Mouse (Mus musculus) erythroid progenitor cell, adult 5-6 weeks (primary cell): ENCODE results near the gene Inip. TPM values are rescaled to one million over a fixed set of nuclear protein-coding genes. Genes with fewer than 3 reads are reported as not detected.
"Not testable (repeated sequence)": the region's sequence is repeated elsewhere in the genome, so short reads cannot be mapped to it uniquely, and the experiment has no call there.

Experiments
- ATAC-seq: replicated peaks from 2 replicates; pipeline ENCODE4 v1.8.0; 2016; ENCODE audit warnings: moderate number of reproducible peaks, mild to moderate bottlenecking, moderate TSS enrichment, inconsistent platforms; ENCODE audit not compliant: poor library complexity, low FRiP score, severe bottlenecking
- total RNA-seq, 2 experiments: library from RNA; stranded (forward) in 1 of 2; stranded (reverse) in 1 of 2; fragments of 150-400 nt in 1 of 2; fragments of 186-747, 209-891 nt in 1 of 2; gene quantifications; 2 replicates each; pipeline versions ENCODE4 v1.2.3 to v1.2.4; 2015 to 2017; ENCODE audit warnings: low replicate concordance in 2 of 2

Gene Inip
- total RNA-seq, 2 experiments from 2014 or later = 7.1 to 15.9 TPM

DNA sequence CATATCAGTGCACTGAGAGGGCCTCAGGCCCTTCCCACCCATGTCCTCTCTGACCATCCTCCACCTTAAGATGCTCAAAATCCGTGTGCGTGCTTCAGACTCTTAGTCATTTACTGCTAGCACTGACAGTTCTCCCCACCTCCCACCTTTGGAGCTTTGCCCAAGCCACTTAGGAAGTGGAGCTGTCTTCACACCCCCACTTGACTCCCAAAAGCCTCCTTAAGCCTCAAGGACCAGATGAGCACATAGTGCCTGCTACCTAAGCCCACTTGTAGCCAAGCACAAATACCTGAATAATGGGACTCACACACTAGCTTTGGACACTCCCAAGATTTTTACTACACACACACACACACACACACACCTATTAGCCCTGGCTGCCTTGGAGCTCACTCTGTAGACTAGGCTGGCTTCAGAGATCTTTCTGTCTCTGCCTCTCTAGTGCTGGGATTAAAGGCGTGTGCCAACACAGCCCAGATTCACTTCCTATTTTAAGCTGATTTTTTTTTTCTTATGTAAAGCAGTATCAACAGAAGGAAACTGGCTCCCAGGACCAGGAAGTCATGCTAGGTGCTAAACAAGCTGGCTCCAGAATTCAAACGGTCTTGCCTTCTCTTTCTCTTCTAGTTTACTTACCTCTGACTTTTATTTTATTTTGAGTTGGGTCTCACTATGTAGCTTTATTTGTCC is 13.9 kb upstream of the Inip start:
- no peak for ATAC-seq

DNA sequence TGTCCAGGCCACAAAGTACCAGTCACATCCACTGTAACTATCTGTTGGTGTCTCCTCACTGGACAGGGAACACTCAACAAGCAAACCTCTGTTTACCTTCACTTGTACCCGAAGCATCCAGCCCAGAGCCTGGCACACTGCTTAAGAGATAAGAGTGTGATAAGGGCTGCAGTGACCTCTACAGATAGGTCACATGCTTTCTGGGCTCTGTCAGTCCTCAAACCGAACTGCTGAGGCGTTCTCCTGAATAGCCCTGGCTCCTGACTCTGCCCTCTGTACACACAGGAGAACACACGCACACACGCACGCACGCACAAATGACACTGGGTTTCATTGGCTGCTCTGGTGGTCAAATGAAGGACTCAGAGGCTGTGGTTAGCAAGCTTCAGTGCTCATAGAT is 12.7 kb upstream of the Inip start:
- 0 out of 2 replicates have a peak, but pooled peaks have one; percentile 27 for ATAC-seq

DNA sequence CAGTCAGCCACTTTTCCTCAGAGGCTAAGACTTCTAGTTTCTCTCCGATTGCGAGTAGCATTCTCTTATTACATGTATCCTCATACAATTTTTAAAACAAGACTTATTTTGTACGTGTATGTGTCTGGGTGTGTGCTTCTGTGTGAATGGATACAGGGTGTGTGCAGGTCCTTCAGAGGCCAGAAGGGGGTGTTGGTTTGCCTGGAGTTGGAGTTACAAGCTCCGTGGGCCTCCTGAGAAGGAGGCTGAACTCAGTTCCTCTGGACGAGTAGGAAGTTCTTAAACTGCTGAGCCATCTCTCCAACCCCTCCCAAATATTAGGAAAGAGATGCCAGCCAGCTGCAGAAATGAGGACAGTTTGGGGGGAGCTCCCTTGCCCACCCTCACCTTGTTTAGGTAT is 7.0 kb upstream of the Inip start:
- ATAC-seq = no peak

DNA sequence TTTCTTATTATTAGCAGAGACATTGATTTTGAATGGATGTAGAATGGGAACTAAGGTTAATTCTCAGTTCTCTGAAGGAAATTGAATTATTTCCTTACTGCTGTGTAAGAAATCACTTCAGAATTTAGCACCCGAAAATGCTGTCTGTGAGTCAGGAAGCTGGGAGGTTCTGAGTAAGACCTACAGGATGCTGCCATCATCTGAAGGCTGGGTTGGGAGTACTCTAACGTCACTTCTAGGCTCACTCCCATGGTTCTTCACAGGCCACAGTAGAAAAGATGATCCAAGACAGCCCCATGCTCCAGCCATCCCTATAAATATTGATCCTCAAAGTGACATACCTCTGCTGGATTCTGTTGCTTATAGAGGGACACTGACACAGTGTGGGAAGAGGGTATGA is 6.1 kb upstream of the Inip start:
- ATAC-seq = no peak

DNA sequence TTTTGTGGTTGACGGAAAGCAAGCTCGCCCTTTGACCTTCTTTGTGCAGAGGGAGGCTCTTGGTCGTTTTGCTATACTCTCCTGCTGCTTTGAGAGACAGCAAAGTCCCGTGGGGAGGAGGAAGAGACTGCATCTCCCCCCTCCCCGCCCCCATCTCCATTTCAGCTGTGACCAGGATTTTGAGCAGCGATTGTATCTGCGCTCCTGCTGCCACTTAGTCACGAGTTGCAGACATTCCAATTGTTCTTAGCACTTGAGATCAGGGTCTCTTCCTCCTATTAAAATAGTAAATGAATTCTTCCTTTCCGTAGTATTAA is 5.4 kb upstream of the Inip start:
- no peak for ATAC-seq

DNA sequence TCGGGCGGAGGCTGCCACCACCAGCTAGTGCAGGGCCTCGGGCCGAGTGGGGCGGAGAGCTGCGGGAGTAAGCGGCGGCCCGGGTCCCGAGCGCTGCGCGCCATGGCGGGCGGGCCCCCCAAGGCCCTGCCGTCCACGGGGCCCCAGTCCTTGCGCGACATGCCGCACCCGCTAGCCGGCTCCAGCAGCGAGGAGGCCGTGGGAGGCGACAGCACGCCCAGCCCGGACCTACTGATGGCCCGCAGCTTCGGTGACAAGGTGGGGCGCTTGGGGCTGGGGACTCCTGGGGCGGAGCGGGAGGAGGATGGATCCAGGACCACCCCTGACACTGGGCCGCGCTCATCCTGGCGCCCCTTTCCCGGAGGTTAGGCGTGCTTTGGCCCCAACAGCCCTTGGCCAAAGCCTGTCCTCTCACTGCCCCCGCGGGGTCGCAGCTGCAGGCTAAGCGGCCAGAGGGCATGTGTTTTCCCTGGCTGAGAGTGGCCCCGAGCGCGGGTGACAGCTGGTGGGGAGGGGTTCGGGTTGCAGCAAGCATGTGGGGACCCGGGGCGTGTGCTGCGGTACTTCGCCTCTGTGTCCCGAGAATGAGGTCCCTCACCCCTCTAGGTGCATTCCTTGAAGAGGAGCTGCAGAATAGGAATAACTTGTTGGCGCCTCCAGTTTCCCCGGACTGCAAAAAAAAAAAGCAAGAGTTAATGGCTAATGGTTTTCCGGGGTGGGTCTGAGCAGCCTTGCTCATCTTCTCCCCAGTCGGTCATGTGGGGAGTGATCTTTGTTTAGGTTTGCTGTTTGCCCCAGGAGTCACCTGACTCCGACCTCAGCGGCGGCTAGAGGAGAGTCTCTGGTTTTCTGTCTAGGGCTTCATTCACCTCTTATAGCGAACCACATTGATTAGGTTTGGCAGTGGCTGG is 4.8 kb upstream of the Inip start:
- ATAC-seq = no peak

DNA sequence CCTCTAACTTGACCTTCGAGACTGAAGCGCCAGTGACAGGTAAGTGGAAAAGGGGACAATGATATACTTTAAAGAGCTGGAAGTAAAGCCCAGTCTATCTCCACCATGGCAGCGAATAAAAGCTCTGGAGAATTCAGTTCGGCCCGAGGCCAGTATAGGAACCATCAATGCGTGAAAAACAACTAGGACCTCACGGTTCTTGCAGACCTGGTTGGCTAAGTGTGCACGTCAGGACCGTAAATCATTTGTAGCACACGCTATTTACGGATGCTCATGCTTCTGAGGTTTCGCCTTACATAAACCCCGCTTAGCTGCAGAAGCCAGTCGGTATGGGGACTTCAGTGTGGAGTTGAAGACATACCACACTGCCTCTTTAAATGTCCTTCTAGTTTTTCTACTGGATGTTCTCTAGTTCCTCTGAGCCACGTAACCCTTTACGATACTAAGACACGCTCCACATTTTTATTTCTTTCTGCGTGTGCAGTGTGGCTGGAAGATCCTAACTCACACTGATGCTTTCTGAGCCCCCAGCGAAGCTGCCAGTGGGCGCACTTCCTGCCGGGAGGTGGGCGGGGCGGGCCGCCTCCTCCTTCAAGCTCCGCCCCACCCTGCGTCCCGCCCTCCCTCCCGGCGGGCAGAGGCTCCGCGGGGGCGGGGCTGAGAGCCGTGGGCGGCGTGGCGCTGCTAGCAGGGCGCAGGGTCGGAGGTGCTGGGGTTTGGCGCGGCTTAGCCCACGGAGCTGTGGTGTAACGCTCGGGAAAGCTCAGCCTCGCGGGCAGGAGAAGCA is 4.0 kb upstream of the Inip start, which contains the start of gene Snx30:
TSS of gene Snx30 (plus strand) at position 660 of the 787 bp plus-strand sequence.
- peak; percentile 89 for ATAC-seq

DNA sequence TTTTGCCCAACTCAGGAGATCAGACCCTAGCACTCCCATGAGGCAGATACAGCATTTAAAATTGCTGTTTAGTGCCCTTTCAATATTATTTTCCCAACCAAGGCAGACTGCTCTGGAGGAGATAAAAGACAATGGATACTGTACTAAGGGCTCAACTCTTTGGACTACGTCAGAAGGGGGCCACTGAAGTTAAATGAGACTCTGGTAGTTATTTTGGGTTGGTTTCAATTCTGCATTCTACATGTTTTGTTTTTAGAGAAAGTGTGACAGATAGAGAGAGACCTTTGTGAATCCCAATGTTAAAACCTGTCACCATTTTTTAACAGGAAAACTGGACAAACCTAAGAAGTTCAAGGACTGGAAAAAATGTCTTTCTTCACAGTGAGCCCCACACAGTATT is 3.4 kb upstream of the Inip start:
- ATAC-seq = no peak

DNA sequence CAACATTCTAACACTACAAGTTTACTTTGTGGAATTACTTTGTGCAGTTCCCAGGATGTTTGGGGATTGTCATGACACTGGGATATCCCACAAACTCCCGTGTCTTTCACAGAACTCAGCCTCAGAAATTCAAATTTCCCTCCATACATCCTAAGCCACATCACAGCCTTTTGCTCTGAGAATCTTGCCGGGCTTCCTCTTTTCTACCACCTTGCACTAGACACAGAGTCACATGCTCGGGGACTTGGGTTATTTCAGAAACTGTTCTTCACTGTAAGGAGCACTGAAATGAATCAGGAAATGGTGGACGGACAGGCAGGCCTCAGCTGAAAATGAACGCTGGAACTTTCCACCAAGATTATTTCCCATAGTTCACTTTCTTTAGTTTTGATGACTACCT is 2.0 kb upstream of the Inip start:
- no peak for ATAC-seq

DNA sequence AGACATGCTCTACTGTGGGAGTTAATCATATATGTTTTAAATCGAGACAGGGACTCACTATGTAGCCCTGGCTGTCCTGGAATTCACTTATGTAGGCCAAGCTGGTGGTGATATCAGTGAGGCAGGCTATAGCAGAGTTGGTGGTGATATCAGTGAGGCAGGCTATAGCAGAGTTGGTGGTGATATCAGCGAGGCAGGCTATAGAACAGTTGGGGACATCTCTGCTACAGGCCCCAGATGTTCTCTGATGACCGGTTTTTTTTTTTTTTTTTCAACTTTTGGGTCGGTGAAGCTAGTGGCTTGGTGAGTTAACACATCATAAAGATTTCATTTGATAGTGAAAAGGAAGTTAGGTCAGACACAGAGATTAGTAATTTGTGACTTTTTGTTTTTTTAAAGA is 1.4 kb upstream of the Inip start:
- ATAC-seq = peak; percentile 58; the same call in 1 of the 2 replicates

DNA sequence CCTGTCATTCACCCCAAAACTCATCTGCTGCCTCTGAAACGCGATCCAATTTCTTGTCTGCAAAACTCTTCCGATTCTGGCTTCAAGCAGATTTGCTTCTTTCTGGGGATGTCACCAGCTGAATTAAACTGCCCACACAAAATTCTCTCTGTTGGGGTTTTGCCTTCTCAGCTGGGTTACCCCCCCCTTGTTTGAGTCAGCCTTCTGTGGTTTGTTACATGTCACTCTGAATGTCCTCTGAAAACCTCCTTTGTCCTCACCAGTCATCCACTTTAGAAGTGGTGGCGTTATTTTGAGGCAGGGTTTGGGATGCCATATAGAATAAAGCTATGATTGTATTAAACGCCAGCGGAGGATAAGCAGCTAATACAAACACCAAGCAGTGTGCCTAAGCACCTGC is 718 bp upstream of the Inip start:
- ATAC-seq = no peak

DNA sequence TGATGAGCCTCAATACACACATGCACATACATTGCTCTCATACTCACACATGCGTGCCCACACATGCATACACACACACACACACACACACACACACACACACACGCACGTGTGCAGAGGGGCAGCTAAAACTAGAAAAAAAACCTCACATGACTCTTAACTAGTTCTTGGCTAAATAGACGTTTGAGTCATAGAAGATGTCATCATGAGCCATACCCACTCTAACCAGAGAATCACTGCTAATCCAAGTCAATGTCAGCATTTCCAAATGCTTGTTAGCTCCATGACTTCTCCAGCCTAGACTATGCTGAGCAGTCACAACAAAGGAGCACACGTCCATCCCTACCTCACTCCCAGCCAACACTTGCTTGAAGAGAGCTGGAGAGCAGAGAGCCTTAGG is 1.2 kb downstream of the Inip start:
- no peak for ATAC-seq

DNA sequence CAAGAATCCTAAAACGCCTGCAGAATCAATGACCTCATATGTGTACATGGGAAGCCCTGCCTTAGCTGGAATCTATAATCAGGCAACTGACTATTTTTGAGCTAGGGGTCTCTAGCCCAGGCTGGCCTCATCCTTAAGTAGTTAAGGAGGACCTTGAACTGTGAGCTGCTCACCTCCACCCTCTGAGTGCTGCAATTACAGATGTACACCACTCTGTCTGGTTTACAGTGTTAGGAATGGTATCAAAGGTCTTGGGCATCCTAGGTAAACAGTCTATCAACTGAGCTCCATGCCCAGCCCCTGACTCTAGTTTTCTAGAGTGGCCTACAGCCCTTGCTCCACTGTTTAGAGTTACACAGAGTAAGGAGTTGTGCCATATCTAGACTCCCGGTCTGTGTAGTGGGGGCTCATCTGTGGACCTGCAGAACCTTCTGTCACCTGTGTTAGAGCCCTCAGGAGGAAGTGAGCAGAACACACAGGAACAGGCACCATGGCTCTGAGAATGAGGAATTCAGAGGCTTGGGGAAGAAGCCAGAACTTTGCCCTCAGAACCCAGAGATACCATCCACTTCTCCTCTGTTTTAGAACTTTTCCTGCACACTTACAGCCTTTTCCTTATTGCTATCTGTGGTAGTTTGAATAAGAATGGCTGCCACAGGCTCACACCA is 5.5 kb downstream of the Inip start:
- ATAC-seq = no peak

DNA sequence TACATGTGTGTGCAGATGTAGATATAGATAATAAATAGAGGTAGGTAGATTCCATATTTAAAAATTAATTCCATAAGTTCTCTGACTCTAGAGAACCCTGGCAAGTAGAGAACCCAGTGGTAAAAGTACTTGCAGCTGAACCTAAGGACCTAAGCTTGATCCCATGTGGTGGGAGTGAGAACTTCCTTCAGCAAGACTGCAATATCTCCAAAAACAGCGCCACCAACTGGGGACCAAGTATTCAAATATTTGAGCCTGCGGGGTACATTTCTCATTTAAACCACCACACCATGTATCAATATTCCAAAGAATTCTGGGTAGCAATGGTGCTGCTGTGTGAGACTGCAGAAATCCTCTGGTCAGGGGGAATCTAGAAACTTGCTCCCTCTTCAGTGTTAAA is 7.3 kb downstream of the Inip start:
- ATAC-seq = no peak

DNA sequence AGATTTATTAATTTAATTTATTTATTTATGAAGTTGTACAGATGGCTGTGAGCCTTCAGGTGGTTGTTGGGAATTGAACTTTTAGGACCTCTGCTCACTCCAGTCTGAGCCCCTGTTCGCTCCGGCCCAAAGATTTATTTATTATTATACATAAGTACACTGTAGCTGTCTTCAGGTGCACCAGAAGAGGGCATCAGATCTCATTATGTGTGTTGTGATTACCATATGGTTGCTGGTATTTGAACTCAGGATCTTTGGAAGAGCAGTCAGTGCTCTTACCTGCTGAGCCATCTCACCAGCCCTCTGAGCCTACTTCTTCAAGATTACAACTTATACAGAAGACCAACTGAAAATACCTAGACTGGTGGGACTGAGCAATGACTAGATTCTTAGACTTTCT is 7.8 kb downstream of the Inip start:
- ATAC-seq = not testable (repeated sequence)

DNA sequence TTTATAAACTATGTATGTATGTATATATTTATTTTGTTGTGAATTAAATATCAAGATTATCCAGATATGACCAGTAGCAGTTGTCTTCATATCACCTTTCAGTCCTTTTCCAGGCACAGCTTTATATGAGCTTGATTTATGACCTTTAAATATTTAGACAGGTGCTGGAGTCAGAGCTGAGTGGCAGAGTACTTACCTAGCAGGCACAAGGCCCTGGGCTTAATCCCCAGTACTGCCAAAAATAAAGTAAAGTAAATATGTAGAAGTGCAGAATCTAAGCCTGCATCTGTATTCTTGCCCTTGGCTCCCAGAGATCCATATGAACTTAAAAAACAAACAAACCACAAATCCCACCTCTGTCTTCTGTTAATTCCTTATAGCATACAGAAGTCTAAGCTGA is 12.4 kb downstream of the Inip start:
- ATAC-seq = no peak

DNA sequence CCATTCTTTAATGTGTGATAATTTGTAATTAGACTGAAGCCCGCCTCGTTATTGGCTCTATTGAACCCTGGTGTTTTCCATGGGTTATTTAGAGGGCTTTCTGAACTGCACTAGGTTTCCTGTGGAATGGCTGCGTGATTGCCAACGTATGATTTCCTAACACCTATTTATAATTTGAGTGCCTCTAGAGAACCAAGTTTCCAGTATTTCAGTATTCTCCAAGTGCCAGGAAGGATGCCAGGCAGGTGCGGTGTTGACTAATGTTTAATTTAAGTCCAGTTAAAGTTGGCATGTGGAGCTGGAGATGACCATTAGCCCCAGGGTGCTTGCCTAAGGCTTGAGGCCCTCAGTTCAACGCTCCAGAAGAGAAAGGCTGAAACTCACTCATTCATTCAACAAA is 14.3 kb downstream of the Inip start:
- no peak for ATAC-seq

DNA sequence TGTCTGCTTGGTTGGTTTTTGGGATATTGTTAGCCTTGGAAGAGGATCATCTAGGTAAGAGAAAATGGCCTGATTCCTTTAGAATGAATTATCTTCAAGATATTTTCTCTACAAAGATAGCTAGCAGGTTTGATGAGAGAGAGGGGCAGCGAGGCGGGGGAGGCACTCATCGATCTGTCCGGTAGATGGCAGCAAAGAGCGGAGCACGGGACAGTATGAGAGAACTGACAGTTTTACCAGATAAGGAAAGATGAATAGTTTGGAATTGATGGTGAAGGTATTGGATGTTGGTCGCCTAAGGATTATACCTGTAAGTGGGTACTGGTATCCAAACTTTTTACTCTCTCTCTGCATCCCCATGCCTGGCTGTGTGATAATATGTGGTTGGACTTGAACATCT is 14.7 kb downstream of the Inip start:
- no peak for ATAC-seq

DNA sequence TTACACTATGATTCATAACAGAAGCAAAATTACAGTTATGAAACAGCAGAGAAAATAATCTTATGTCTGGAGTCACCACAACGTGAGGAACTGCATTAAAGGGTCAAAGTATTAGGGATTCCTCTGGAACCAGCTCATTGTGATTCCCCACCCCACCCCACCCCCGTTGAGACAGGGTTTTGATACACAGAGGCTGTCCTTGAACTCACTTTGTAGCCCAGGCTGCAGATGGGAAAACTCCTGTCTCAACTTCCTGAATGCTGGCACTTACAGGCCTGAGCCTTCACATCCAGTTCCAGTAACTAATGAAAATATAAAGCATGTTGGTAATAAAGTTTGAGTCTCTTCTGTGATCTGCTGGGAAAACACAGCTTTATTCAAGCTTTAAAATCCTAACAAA is 16.0 kb downstream of the Inip start:
- no peak for ATAC-seq

DNA sequence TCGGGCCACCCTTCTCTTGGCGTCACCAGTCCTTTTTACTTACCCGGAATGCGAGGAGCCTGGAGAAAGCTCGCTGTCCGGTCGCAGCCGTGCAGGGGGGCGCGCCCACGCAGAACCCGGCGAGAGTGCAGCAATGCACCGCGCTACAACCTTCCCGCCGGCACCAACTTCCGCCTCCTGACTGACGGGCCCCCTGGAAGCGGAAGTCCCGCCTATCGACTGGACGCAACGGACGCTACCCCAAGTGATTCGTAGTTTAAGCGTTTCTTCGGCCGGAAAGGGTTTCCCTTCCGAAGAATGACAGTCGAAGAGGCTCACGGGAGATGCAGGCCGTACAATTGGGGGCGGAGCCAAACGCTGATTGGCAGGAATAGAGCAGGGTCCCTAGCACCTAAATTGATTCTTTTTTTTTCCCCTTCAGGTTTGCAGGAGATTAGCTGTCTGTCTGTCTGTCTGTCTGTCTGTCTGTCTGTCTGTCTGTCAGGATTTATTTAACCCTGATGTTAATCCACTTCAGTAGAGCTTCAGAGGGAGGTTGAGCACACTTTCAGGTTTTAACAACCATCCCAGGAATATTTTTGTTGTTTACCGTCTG is 17.6 kb downstream of the Inip start:
- ATAC-seq = peak; percentile 98
